Mouse (Mus musculus) lung, postnatal 25 days (tissue): ENCODE measurements around the gene Irf2.

Source experiments
- DNase-seq: peaks from one replicate; pipeline ENCODE4 v3.0.0; 2022; ENCODE audit warnings: low spot score

Gene Irf2

GRCm38 (mm10) chr8:46758131-46758530, 18.6 kb downstream of the Irf2 start:
- no peak for DNase-seq

- DNase-seq: no peak
These were observed 19.1 kb downstream of the Irf2 start for GRCm38 (mm10) chr8:46758676-46759075.

GRCm38 (mm10) chr8:46759562-46759961, 20.0 kb downstream of the Irf2 start:
- no peak for DNase-seq

- no peak for DNase-seq
These were observed 21.2 kb downstream of the Irf2 start for GRCm38 (mm10) chr8:46760701-46761100.

GRCm38 (mm10) chr8:46761454-46761853, 21.9 kb downstream of the Irf2 start:
- DNase-seq: peak; percentile 60

- no peak for DNase-seq
These were observed 30.1 kb downstream of the Irf2 start for GRCm38 (mm10) chr8:46769408-46770180.

GRCm38 (mm10) chr8:46770905-46771516, 31.5 kb downstream of the Irf2 start:
- DNase-seq: no peak

- DNase-seq: no peak
These were observed 33.3 kb downstream of the Irf2 start for GRCm38 (mm10) chr8:46772801-46773200.

- peak; percentile 88 for DNase-seq
These were observed 38.4 kb downstream of the Irf2 start for GRCm38 (mm10) chr8:46777760-46778460.

- no peak for DNase-seq
These were observed 41.6 kb downstream of the Irf2 start for GRCm38 (mm10) chr8:46781067-46781657.

GRCm38 (mm10) chr8:46782254-46782653, 42.7 kb downstream of the Irf2 start:
- no peak for DNase-seq

GRCm38 (mm10) chr8:46785070-46785469, 45.5 kb downstream of the Irf2 start:
- no peak for DNase-seq

- DNase-seq: no peak
These were observed 46.4 kb downstream of the Irf2 start for GRCm38 (mm10) chr8:46785926-46786325.

- DNase-seq: peak; percentile 26
These were observed 49.8 kb downstream of the Irf2 start for GRCm38 (mm10) chr8:46789091-46789881.

GRCm38 (mm10) chr8:46791664-46792371, 52.3 kb downstream of the Irf2 start:
- DNase-seq: peak; percentile 14

GRCm38 (mm10) chr8:46792653-46793052, 53.1 kb downstream of the Irf2 start:
- DNase-seq: peak; percentile 21

GRCm38 (mm10) chr8:46793248-46793647, 53.7 kb downstream of the Irf2 start:
- no peak for DNase-seq

- DNase-seq: no peak
These were observed 54.8 kb downstream of the Irf2 start for GRCm38 (mm10) chr8:46794317-46794716.

GRCm38 (mm10) chr8:46799212-46799611, 59.7 kb downstream of the Irf2 start:
- no peak for DNase-seq

- DNase-seq: peak; percentile 75
These were observed 60.2 kb downstream of the Irf2 start for GRCm38 (mm10) chr8:46799706-46800105.

- DNase-seq: no peak
These were observed 61.7 kb downstream of the Irf2 start for GRCm38 (mm10) chr8:46801153-46801684.
